Mouse (Mus musculus): ENCODE data around the gene Lactbl1.

The Lactbl1 gene

DNA sequence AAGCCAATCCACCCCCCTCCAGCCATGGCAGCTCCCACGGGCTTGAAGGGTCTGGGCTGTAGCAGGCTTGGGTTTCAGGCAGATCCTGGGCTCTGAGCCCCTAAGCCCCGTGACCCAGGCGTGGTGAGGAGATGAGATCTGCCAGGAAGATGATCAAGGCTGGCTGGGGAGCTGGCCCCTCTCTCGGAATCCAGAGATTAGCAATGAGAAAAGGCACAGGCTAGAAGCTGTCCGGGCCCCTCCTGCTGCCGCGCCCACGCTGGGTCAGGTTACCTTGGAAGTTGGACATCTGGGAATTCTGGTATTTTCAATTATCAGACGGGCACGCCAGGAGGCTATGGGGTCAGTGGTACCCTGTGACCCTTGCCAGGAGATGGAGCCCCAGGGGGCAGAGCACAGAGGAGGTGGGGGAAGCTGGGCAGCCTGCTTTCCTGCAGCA is 63.0 kb downstream of the Lactbl1 start:
- no peak for DNase-seq (ENCODE audit: low spot score)

- DNase-seq (ENCODE audit: low spot score): no peak
Observed at GRCm38 (mm10) chr4:136688113-136688512, 65.7 kb downstream of the Lactbl1 start.

Data from urinary bladder, postnatal 10 days (tissue).